8 mouse cellular contexts compared by ENCODE assay signal in genomic region chr5:52910159-52910591, GRCm38 (mm10).
DNase-seq lines count a peak whose midpoint lies in the region; ATAC-seq and TF ChIP-seq lines count a peak whose summit lies in the region.

No protein-coding gene starts in this region.

- in situ Hi-C loops in CH12.LX (cut with MboI; ENCODE audit: low pct_ligation_motif_present, low pct_unique_long_range_greater_than_20kb, low sequenced_read_pairs), result no loop called here

- H3K9ac ChIP-seq in CH12.LX (ENCODE audit: insufficient read depth, low read depth), result peak overlapping the region; percentile 49; the same call in 1 of the 2 replicates
- H3K9ac ChIP-seq in hindbrain, postnatal 0 days (replicated peaks; ENCODE audit: low read length), result no peak overlapping the region

- H3K4me1 ChIP-seq in CH12.LX (ENCODE audit: control insufficient read depth in 1 of 2, insufficient read depth in 2 of 2), result peaks cover 7 to 28% of the 10 kb centered on the region in 2 experiments
- H3K4me1 ChIP-seq in hindbrain, postnatal 0 days (ENCODE audit: insufficient read depth, low read length), result no peaks in the 10 kb centered on the region

- TF ChIP-seq CTCF in CH12.LX (conservative IDR thresholded peaks at IDR 0.05 in 1 of 2, IDR thresholded peaks at IDR 0.05 in 1 of 2; ENCODE audit: low read depth in 2 of 2, low read length in 2 of 2), result no peak
- no peak for TF ChIP-seq CTCF in hindbrain, postnatal 0 days (IDR thresholded peaks at IDR 0.05; ENCODE audit: low read depth)

- H3K36me3 ChIP-seq in CH12.LX (replicated peaks in 1 of 2; ENCODE audit: control insufficient read depth in 1 of 2, insufficient read depth in 1 of 2, low read length in 1 of 2), result no peaks in the 10 kb centered on the region
- no peaks in the 10 kb centered on the region for H3K36me3 ChIP-seq in hindbrain, postnatal 0 days (ENCODE audit: insufficient read depth, low read length)

- H3K27me3 ChIP-seq in CH12.LX (replicated peaks), result no peaks in the 10 kb centered on the region
- H3K27me3 ChIP-seq in hindbrain, postnatal 0 days (ENCODE audit: insufficient read depth, low read length), result no peaks in the 10 kb centered on the region

- H3K4me3 ChIP-seq in CH12.LX (replicated peaks in 1 of 3; ENCODE audit: low read depth in 2 of 3, low read length in 2 of 3, poor library complexity in 1 of 3), result peak overlapping the region; percentile 23 to 50 (median 31)
- no peak overlapping the region for H3K4me3 ChIP-seq in hindbrain, postnatal 0 days (ENCODE audit: low read length)

- no peaks in the 10 kb centered on the region for H3K79me2 ChIP-seq in CH12.LX (replicated peaks; ENCODE audit: control insufficient read depth, extremely low read depth, insufficient read depth, poor library complexity, severe bottlenecking)

- peak; percentile 91 for TF ChIP-seq EP300 in CH12.LX (IDR thresholded peaks at IDR 0.05; ENCODE audit: low read length)

- dilution Hi-C loops in CH12.LX (cut with MboI; ENCODE audit: extremely low pct_ligation_motif_present, extremely low pct_unique_long_range_greater_than_20kb, low sequenced_read_pairs), result no loop called here

- H3K4me2 ChIP-seq in CH12.LX (ENCODE audit: insufficient read depth, low read depth, poor library complexity, severe bottlenecking), result peak overlapping the region; percentile 39; the same call in 1 of the 2 replicates
- H3K4me2 ChIP-seq in hindbrain, postnatal 0 days (ENCODE audit: low read depth, low read length), result peak overlapping the region; percentile 22; the same call in 1 of the 2 replicates

- no peaks in the 10 kb centered on the region for H3K9me3 ChIP-seq in CH12.LX (replicated peaks; ENCODE audit: low read length)
- H3K9me3 ChIP-seq in hindbrain, postnatal 0 days (ENCODE audit: low read length), result no peaks in the 10 kb centered on the region

- 38% methylated on average over 12 of the region's 12 CpGs for WGBS in hindbrain, postnatal 0 days

- peak; percentile 58 for TF ChIP-seq POLR2A in CH12.LX (IDR thresholded peaks at IDR 0.05; ENCODE audit: low read depth, low read length)

- ATAC-seq in hindbrain, postnatal 0 days, result no peak

- peak; percentile 46 for DNase-seq in adrenal gland, adult 2 months
- no peak for DNase-seq in adrenal gland, postnatal 4 days (ENCODE audit: low spot score in 2 of 2)
- peak; percentile 85 for DNase-seq in CH12.LX (ENCODE audit: extremely low read depth)
- DNase-seq in embryo, embryonic 9.5 days (ENCODE audit: extremely low spot score), result peak; percentile 22
- DNase-seq in hindbrain, postnatal 0 days (ENCODE audit: low spot score), result no peak
- peak; percentile 63 for DNase-seq in lung, postnatal 36 days
- DNase-seq in testis, postnatal 10 days (ENCODE audit: low spot score), result peak; percentile 56
- DNase-seq in frontal cortex, postnatal 10 days (ENCODE audit: low spot score in 2 of 2), result no peak

- H3K27ac ChIP-seq in CH12.LX (ENCODE audit: insufficient read depth, low read depth), result peak overlapping the region; percentile 30
- no peak overlapping the region for H3K27ac ChIP-seq in hindbrain, postnatal 0 days

- TF ChIP-seq RAD21 in CH12.LX (IDR thresholded peaks at IDR 0.05; ENCODE audit: low read depth, low read length), result no peak

TF ChIP-seq in CH12.LX, 34 proteins besides CTCF, POLR2A, EP300 and RAD21:
- 0 out of 2 replicates have a peak, but pooled peaks have one; percentile 34 for TF ChIP-seq MAX (IDR thresholded peaks at IDR 0.05; ENCODE audit: low read length)
- TF ChIP-seq ZMIZ1 (IDR thresholded peaks at IDR 0.05; ENCODE audit: low read depth, low read length), result 0 out of 2 replicates have a peak, but pooled peaks have one; percentile 57
- no peak for TF ChIP-seq USF1 (IDR thresholded peaks at IDR 0.05; ENCODE audit: low read depth, low read length)
- peak; percentile 65; the same call in 1 of the 2 replicates for TF ChIP-seq MEF2A (IDR thresholded peaks at IDR 0.05; ENCODE audit: borderline replicate concordance, low read depth, low read length)
- no peak for TF ChIP-seq UBTF (IDR thresholded peaks at IDR 0.05; ENCODE audit: low read depth, low read length)
- no peak; the same call in 1 of the 2 replicates for TF ChIP-seq NELFE (IDR thresholded peaks at IDR 0.05; ENCODE audit: low read depth, low read length)
- no peak for TF ChIP-seq USF2 (conservative IDR thresholded peaks at IDR 0.05; ENCODE audit: low read depth, low read length)
- no peak for TF ChIP-seq GABPA (IDR thresholded peaks at IDR 0.05; ENCODE audit: insufficient replicate concordance, low read depth, low read length)
- TF ChIP-seq JUND (conservative IDR thresholded peaks at IDR 0.05; ENCODE audit: low read depth, low read length), result peak; percentile 96
- peak; percentile 44; the same call in 1 of the 2 replicates for TF ChIP-seq ETS1 (conservative IDR thresholded peaks at IDR 0.05; ENCODE audit: low read depth, low read length)
- TF ChIP-seq MAZ (IDR thresholded peaks at IDR 0.05; ENCODE audit: low read depth, low read length), result 0 out of 2 replicates have a peak, but pooled peaks have one; percentile 79
- TF ChIP-seq TCF12 (IDR thresholded peaks at IDR 0.05; ENCODE audit: low read depth, low read length), result peak; percentile 53
- TF ChIP-seq IRF4 (IDR thresholded peaks at IDR 0.05; ENCODE audit: low read depth, low read length), result peak; percentile 57; the same call in 1 of the 2 replicates
- 0 out of 2 replicates have a peak, but pooled peaks have one; percentile 18 for TF ChIP-seq CHD2 (IDR thresholded peaks at IDR 0.05; ENCODE audit: low read length)
- 0 out of 2 replicates have a peak, but pooled peaks have one; percentile 15 for TF ChIP-seq SIN3A (IDR thresholded peaks at IDR 0.05; ENCODE audit: low read length)
- TF ChIP-seq ZNF384 (IDR thresholded peaks at IDR 0.05; ENCODE audit: low read depth, low read length), result peak; percentile 84
- peak; percentile 84 for TF ChIP-seq JUN (IDR thresholded peaks at IDR 0.05; ENCODE audit: insufficient read depth, low read depth, low read length)
- no peak for TF ChIP-seq KAT2A (IDR thresholded peaks at IDR 0.05; ENCODE audit: insufficient replicate concordance, low read length)
- TF ChIP-seq ELF1 (IDR thresholded peaks at IDR 0.05; ENCODE audit: low read depth, low read length), result peak; percentile 73

Comparison
In these comparisons a context has a peak if more than half of its experiments do, and no peak if none do; other contexts are left out.
1. DNase-seq: peak in adrenal gland, adult 2 months (single experiment), CH12.LX (single experiment), embryo, embryonic 9.5 days (single experiment), lung, postnatal 36 days (single experiment) and testis, postnatal 10 days (single experiment); none in adrenal gland, postnatal 4 days (0 of 2), hindbrain, postnatal 0 days (single experiment) and frontal cortex, postnatal 10 days (0 of 2).